Mouse (Mus musculus) CD4-positive, CD25-positive, alpha-beta regulatory T cell, adult 2 months (primary cell): ENCODE measurements around the gene Larp7.

Experiments used
- DNase-seq: peaks from one replicate; pipeline ENCODE4 v3.0.0-alpha.2; 2012; ENCODE audit warnings: low read depth, low spot score

Gene Larp7

GRCm38 (mm10) chr3:127511786-127512746 is 41.1 kb downstream of the Larp7 start:
- DNase-seq, result no peak

GRCm38 (mm10) chr3:127507878-127508783 is 45.0 kb downstream of the Larp7 start:
- DNase-seq, result no peak

DNA sequence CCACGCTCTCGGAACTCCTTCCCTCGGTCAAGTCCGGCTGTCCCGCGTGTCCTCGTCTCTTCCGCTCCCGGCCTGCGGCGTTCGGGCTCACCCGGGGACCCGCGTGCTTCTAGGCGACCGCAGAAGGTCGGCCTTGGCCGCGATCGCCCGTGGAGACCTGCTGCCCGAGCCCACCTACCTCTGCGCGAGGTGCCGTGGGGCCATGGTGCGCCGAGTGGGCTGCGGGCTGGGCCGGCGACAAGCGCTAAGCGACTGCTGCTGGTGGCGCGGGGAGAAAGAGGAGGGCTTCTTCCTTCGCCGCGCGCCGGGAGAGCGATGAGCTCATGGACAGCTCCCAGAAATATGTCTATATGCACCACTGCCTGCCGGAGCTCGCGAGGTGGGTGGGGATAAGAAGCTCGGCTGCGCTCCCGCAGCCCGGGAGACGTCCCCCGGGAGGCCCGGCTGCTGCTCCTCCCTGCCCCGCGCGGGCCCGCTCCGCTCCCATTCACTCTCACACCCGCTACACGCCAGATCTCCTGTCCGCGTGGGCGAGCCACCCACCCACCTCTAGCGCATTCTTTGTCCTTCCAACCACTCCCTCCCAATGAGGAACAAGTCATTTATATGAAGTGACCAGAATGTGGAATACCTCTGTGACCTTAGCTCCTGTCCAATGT is 54.3 kb downstream of the Larp7 start, which contains the start of gene Ank2:
Gene Ank2, minus strand, starts transcription at position 609 of the 659 bp plus-strand sequence.
- DNase-seq, result no peak

DNA sequence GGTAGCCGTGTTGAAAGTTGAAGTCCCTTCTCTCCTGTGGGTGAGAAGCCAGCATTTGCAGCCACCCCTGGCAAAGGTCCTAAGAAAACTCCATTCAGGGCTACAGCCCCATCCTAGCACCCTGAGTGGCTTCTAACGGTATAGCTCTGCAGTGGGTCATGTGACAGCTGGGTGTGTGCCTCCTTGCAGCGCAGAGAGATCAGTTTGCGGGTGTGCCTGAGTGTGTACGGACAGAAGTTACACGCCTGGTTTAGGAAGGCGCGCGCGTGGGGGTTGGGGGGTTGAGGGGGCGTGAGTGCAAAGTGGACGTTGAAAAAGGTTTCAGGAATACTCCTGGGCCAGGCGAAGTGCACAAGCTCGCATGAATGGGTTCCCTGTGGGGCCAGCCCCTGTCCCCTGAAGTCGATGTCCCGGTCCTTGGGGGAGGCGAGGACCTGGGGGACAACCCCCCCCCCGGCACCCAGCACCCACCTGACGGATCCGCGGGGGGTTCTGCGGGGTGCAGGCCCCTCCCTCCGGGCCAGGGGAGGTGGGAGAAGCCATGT is 54.9 kb downstream of the Larp7 start:
- no peak for DNase-seq

GRCm38 (mm10) chr3:127492663-127493062 is 60.5 kb downstream of the Larp7 start:
- no peak for DNase-seq

DNA sequence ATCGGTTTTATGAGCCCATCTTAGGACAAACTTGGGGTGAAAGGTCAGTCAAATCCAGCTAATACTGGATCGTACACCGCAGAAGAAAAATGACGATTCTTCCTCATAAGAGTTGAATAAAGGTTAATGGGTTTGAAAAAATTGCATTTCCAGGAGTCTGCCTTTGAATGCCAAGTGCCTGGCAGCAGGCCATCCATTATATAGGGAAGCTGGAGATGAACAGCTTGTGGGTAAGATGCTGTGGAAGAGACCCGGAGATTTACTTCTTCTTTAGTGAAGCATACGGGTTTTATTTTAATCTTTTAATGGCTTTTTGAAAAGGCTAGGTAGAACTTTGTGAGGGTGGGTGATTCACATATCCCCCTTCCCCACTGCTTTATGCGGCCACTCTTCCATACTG is 65.8 kb downstream of the Larp7 start:
- no peak for DNase-seq
